Mouse (Mus musculus): ENCODE measurements around the gene Amz2. TPM values are rescaled to one million over a fixed set of nuclear protein-coding genes. Genes with fewer than 3 reads are reported as not detected.
"Not testable (repeated sequence)": the region's sequence is repeated elsewhere in the genome, so short reads cannot be mapped to it uniquely, and the experiment has no call there.

Gene Amz2
- polyA plus RNA-seq, 1 experiment, result 0.22 TPM

DNA sequence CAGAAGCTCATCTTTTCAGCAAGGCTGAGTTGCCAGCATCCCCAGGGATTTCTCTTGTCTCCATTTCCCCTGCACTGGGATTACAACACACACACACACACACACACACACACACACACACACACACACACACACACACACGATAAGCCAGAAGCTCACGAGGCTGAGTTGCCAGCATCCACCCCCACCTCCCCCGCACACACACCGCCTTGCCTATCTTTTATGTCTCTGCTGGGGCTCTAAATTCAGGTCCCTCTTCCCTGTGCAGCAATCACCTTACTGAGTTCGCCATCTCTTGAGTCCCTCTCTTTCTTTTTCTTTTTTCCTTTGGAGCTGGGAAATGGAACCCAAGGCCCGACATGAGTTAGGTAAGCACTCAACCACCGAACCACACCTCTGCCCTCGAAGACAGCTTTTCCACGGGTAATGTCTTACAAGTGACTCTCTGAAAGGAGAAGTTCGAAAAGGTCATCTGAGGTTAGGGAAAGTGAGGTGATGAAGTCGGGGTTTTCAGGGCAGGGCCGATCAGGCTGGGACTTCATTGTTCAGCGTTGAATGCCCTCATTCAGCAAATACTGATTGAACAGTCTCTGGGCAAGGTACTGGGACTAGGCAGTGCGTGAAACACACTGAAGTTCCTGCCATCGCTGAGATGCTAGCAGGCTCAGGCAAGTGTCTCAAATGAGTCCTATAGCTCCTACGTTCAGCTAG lies 54.0 kb downstream of the Amz2 start:
- Histone ChIP-seq H3K4me1 (ENCODE audit: control insufficient read depth) (peaks cover 53% of the 10 kb centered on the region), H3K36me3 (ENCODE audit: control insufficient read depth) (peaks cover 2% of the 10 kb centered on the region; the same call in 1 of the 2 replicates), H3K27me3 (ENCODE audit: control insufficient read depth) (no peaks in the 10 kb centered on the region), H3K9me3 (ENCODE audit: control insufficient read depth, low read length) (peaks cover 2% of the 10 kb centered on the region; the same call in 1 of the 2 replicates), H3K4me3 (replicated peaks) (no peak overlapping the region)
- TF ChIP-seq GATA1 (IDR thresholded peaks at IDR 0.05; ENCODE audit: low read length), result no peak
- no peak for TF ChIP-seq TAL1 (IDR thresholded peaks at IDR 0.05; ENCODE audit: low read length)

DNA sequence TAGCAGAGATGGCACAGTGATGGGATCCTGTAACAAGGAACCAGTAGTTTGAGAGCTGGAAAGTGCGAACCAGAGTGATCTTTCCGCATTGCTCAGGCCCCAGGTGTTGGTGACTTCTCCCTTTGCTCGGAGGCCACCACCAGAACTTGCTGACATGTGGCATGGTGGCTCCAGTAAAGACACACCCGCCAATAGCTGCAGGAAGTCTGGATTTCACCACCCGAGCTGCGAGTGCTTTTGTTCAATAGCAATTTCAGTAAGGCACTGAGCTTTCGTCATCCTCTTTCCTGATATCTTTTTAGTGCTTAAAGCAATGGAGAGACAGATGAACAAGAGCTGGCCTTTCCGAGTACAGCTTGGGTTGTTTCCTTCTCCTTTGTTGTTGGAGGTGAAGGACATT lies 54.7 kb downstream of the Amz2 start:
- no peak overlapping the region for H3K4me3 ChIP-seq (replicated peaks)
- H3K27me3 ChIP-seq (ENCODE audit: control insufficient read depth), result no peaks in the 10 kb centered on the region
- H3K36me3 ChIP-seq (ENCODE audit: control insufficient read depth), result peaks cover 2% of the 10 kb centered on the region; the same call in 1 of the 2 replicates
- H3K9me3 ChIP-seq (ENCODE audit: control insufficient read depth, low read length), result peaks cover 2% of the 10 kb centered on the region; the same call in 1 of the 2 replicates
- TF ChIP-seq TAL1 (IDR thresholded peaks at IDR 0.05; ENCODE audit: low read length) (no peak), GATA1 (IDR thresholded peaks at IDR 0.05; ENCODE audit: low read length) (no peak)
- H3K4me1 ChIP-seq (ENCODE audit: control insufficient read depth), result peaks cover 54% of the 10 kb centered on the region

DNA sequence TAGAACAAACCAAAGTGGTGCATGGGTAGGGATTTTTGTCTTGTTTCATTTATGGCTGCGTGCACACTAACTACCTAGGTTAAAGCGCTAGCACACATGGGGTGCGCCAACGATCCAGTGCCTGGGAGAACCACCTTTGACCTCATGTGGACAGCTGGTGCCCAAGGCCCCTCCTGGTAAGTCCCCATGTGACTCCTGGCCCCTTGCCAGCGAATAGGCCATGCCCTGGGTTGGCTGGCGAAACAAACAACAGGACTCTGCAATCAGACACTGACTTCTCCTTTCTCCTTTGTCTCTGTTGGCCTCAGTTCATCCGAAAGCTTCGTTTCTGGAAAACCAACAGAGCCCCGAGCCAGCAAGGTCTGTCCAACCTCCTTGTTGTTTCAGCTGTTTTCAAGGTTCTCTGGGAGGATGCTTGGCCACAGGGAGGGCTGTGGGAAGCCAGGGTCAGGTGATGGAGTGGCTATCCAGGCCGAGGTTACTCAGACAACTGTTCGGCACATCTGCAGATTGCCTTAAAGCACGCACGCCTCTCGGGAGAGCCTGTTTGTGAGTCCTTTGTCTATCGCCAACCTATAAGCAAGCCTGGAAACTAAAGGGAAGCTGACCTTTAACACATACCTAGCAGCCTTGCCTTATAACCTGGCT lies 59.8 kb downstream of the Amz2 start:
- no peak for TF ChIP-seq TAL1 (IDR thresholded peaks at IDR 0.05; ENCODE audit: low read length)
- TF ChIP-seq GATA1 (IDR thresholded peaks at IDR 0.05; ENCODE audit: low read length), result no peak
- no peak overlapping the region for H3K4me3 ChIP-seq (replicated peaks)

DNA sequence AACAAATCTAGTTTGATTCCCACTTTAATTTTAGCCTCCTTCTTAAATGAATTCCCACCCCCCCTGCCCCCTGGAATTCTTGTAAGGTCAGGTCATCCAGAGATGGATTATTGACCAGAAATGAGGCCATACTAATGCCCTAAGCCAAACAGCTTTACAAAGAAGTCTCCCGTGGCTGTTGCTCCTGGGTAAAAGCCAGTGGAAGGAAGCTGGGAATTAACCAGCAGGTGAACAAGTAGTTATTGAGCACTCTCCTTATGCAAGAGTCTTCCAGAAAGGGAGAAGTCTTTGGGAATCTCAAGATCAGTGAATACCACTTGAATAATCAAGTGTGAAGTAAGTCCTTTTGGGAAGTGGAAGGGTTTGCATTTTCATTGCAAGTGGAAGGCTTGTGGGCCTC lies 61.4 kb downstream of the Amz2 start:
- peaks cover 2% of the 10 kb centered on the region; the same call in 1 of the 2 replicates for H3K9me3 ChIP-seq (ENCODE audit: control insufficient read depth, low read length)
- TF ChIP-seq GATA1 (IDR thresholded peaks at IDR 0.05; ENCODE audit: low read length) (no peak), TAL1 (IDR thresholded peaks at IDR 0.05; ENCODE audit: low read length) (no peak)
- no peak overlapping the region for H3K4me3 ChIP-seq (replicated peaks)
- H3K27me3 ChIP-seq (ENCODE audit: control insufficient read depth), result no peaks in the 10 kb centered on the region
- peaks cover 25% of the 10 kb centered on the region for H3K4me1 ChIP-seq (ENCODE audit: control insufficient read depth)
- peaks cover 4% of the 10 kb centered on the region for H3K36me3 ChIP-seq (ENCODE audit: control insufficient read depth)

More for the DNA sequence above, 59.8 kb downstream of the Amz2 start:
- Histone ChIP-seq H3K27me3 (ENCODE audit: control insufficient read depth) (no peaks in the 10 kb centered on the region), H3K36me3 (ENCODE audit: control insufficient read depth) (no peaks in the 10 kb centered on the region), H3K4me1 (ENCODE audit: control insufficient read depth) (peaks cover 18% of the 10 kb centered on the region), H3K9me3 (ENCODE audit: control insufficient read depth, low read length) (peaks cover 2% of the 10 kb centered on the region; the same call in 1 of the 2 replicates)

DNA sequence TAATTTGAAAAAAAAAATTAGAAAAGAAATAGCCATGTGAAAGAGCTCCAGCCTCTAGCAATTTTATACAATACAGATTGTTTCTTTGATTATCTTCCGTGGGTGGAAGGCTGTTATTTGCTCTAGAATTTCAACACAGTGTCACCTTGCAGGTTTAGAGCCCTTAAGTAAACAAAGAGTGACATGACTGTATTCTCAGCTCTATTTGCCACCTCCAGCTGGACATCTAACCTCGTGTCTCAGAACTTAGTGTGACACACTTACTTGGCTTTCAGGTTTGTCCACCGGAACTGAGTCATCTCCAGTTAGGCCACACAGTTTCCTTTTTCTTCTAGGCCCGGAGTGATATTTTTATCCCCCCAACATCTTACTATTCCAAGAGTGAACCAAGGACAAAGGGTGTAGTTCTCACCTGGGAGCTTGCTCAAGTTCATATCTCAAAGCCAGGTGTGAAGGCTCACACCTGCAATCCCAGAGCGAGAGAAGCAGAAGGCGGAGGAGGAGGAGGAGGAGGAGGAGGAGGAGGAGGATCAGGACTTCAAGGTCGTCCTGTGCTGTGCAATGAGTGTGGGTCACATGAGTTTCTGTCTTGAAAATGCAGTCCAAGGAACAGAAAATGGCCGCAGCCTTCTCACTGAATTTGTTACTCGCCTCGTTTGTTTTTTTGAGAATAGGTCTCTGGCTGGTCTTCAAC lies 62.4 kb downstream of the Amz2 start:
- no peak for TF ChIP-seq TAL1 (IDR thresholded peaks at IDR 0.05; ENCODE audit: low read length)
- no peak for TF ChIP-seq GATA1 (IDR thresholded peaks at IDR 0.05; ENCODE audit: low read length)
- Histone ChIP-seq H3K36me3 (ENCODE audit: control insufficient read depth) (peaks cover 4% of the 10 kb centered on the region), H3K9me3 (ENCODE audit: control insufficient read depth, low read length) (no peaks in the 10 kb centered on the region), H3K4me1 (ENCODE audit: control insufficient read depth) (peaks cover 35% of the 10 kb centered on the region), H3K27me3 (ENCODE audit: control insufficient read depth) (no peaks in the 10 kb centered on the region), H3K4me3 (replicated peaks) (no peak overlapping the region)

DNA sequence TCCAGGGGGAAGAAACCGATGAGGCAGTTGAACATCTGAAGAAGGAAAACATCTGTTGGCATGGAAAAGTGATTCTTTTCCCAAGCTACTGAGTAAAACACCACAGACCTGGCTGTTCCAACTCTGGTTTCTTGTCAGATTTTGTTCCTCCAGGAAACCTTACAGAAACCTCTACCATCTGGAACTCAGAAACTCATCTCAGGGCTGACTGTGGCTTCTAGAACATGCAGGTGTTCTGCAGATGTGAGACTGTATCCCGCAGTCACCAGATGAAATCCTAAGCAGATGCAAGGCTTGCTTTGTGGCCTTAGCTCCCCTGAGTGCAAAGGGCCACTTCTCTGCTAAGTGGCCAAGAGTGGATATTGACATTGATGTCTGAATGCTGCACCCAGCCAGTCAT lies 64.0 kb downstream of the Amz2 start:
- no peaks in the 10 kb centered on the region for H3K27me3 ChIP-seq (ENCODE audit: control insufficient read depth)
- H3K9me3 ChIP-seq (ENCODE audit: control insufficient read depth, low read length), result no peaks in the 10 kb centered on the region
- TF ChIP-seq TAL1 (IDR thresholded peaks at IDR 0.05; ENCODE audit: low read length) (no peak), GATA1 (IDR thresholded peaks at IDR 0.05; ENCODE audit: low read length) (no peak)
- peaks cover 4% of the 10 kb centered on the region for H3K36me3 ChIP-seq (ENCODE audit: control insufficient read depth)
- peaks cover 48% of the 10 kb centered on the region for H3K4me1 ChIP-seq (ENCODE audit: control insufficient read depth)
- no peak overlapping the region for H3K4me3 ChIP-seq (replicated peaks)

DNA sequence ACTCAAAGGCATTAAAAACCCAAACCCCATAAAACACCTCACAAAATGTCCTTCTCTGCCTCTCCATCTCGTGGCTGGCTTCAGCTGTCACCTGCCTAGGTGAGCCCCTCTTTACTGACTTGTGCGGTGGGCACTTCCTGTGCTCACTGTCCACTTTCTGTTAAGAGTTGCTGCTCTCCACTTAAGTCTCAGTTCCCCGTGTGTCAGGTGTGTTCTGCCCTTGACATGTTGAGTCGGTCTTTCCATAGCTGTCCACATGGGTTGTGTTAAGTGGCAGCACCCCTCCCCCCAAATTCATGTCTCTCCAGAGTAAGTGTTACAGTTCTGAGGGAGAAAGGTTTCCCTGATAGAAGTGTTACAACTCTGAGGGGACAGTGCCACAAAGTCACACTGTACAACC lies 66.1 kb downstream of the Amz2 start:
- Histone ChIP-seq H3K27me3 (ENCODE audit: control insufficient read depth) (no peaks in the 10 kb centered on the region), H3K4me1 (ENCODE audit: control insufficient read depth) (peaks cover 57% of the 10 kb centered on the region), H3K9me3 (ENCODE audit: control insufficient read depth, low read length) (no peaks in the 10 kb centered on the region), H3K4me3 (replicated peaks) (no peak overlapping the region), H3K36me3 (ENCODE audit: control insufficient read depth) (peaks cover 4% of the 10 kb centered on the region)
- TF ChIP-seq TAL1 (IDR thresholded peaks at IDR 0.05; ENCODE audit: low read length) (no peak), GATA1 (IDR thresholded peaks at IDR 0.05; ENCODE audit: low read length) (no peak)

DNA sequence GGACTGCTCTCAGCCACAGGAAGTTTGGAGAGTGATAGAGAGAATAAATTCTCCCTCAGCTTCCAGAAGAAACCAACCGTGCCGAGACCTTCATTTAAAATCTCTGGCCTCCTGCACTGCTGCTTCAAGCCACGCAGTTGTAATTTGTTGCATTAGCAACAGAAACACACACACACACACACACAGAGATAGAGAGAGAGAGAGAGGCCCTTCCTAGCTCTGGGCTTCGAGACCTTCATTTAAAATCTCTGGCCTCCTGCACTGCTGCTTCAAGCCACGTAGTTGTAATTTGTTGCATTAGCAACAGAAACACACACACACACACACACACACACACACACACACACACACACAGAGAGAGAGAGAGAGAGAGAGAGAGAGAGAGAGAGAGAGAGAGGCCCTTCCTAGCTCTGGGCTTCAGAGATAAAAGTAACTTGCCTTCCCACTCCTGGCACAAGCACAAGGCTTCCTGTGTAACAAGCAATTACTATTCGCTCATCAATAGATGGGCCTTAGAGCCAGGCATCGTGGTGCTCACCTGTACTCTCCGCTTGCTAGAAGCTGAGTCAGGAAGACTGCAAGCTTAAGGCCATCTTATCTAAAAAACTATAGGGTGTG lies 67.2 kb downstream of the Amz2 start:
- not testable (repeated sequence) for H3K9me3 ChIP-seq (ENCODE audit: control insufficient read depth, low read length); H3K36me3 ChIP-seq (ENCODE audit: control insufficient read depth); H3K27me3 ChIP-seq (ENCODE audit: control insufficient read depth); H3K4me3 ChIP-seq (replicated peaks)
- H3K4me1 ChIP-seq (ENCODE audit: control insufficient read depth), result peaks cover 68% of the 10 kb centered on the region

All from erythroblast, embryonic 14.5 days (primary cell).